Mouse (Mus musculus): Measurements from ENCODE around the gene Olfr417. TPM values are rescaled to one million over a fixed set of nuclear protein-coding genes. Genes with fewer than 3 reads are reported as not detected.

The Olfr417 gene
- not detected in 4 replicates for total RNA-seq (2023)

GRCm38 (mm10) chr1:174364882-174365451 is at the start of gene Olfr417:
TSS of gene Olfr417 (plus strand) at chr1:174365122.

GRCm38 (mm10) chr1:174330218-174330617 is 34.7 kb upstream of the Olfr417 start, which contains the start of gene Mptx1:
TSS of gene Mptx1 (plus strand) at chr1:174330518.

GRCm38 (mm10) chr1:174390746-174391145 is 25.8 kb downstream of the Olfr417 start, which contains the start of gene Olfr248:
TSS of gene Olfr248 (plus strand) at chr1:174391046.

GRCm38 (mm10) chr1:174423764-174424163 is 58.8 kb downstream of the Olfr417 start, which contains the start of gene Olfr414:
TSS of gene Olfr414 (plus strand) at chr1:174424064.

Other genes with a start within 250 kb of the Olfr417 start
- not detected in 4 replicates for gene Olfr231, start 244.0 kb upstream of the Olfr417 start, total RNA-seq (2023)
- gene Olfr424, start 233.6 kb upstream of the Olfr417 start, total RNA-seq (2023) = not detected in 4 replicates
- gene Olfr420, start 209.5 kb upstream of the Olfr417 start, total RNA-seq (2023) = not detected in 4 replicates
- gene Spta1, start 192.3 kb upstream of the Olfr417 start, total RNA-seq (2023) = 0.06 TPM in 1 of 4 replicates, not detected in the others
- gene Olfr419, start 113.1 kb upstream of the Olfr417 start, total RNA-seq (2023) = not detected in 4 replicates
- gene Mptx1, start 34.6 kb upstream of the Olfr417 start, total RNA-seq (2023) = not detected in 4 replicates
- not detected in 4 replicates for gene Olfr248, start 25.9 kb downstream of the Olfr417 start, total RNA-seq (2023)
- gene Olfr414, start 58.9 kb downstream of the Olfr417 start, total RNA-seq (2023) = not detected in 4 replicates
- gene Olfr220, start 77.0 kb downstream of the Olfr417 start, total RNA-seq (2023) = not detected in 4 replicates
- gene Fmn2, start 136.7 kb downstream of the Olfr417 start, total RNA-seq (2023) = 0.77 to 1.6 TPM (median 0.89 TPM) in 4 replicates